Mouse (Mus musculus) urinary bladder, adult 18-20 months (tissue): ENCODE results near the gene Vgll3.

Experiments used
- DNase-seq, 2 experiments: peaks; one replicate each; pipeline ENCODE4 v3.0.0; 2022; ENCODE audit warnings: low spot score in 2 of 2, mixed read lengths in 2 of 2

Vgll3 gene

GRCm38 (mm10) chr16:65814918-65815881, at the start of gene Vgll3:
Vgll3 (plus strand) TSS chr16:65815257.
- DNase-seq: peak; percentile 70 to 73

- no peak for DNase-seq
These were observed 49.1 kb upstream of the Vgll3 start for GRCm38 (mm10) chr16:65765976-65766375.

- DNase-seq: no peak
These were observed 29.1 kb upstream of the Vgll3 start for GRCm38 (mm10) chr16:65785959-65786358.

GRCm38 (mm10) chr16:65816059-65816458, 1.0 kb downstream of the Vgll3 start:
- DNase-seq: no peak

- DNase-seq: peak in 1 of 2 experiments; percentile 16
These were observed 3.7 kb downstream of the Vgll3 start for GRCm38 (mm10) chr16:65818779-65819178.

GRCm38 (mm10) chr16:65820803-65821202, 5.7 kb downstream of the Vgll3 start:
- DNase-seq: no peak

- DNase-seq: no peak
These were observed 8.7 kb downstream of the Vgll3 start for GRCm38 (mm10) chr16:65823721-65824120.

GRCm38 (mm10) chr16:65828141-65828565, 13.1 kb downstream of the Vgll3 start:
- DNase-seq: no peak

- no peak for DNase-seq
These were observed 14.0 kb downstream of the Vgll3 start for GRCm38 (mm10) chr16:65829096-65829495.

GRCm38 (mm10) chr16:65834721-65835120, 19.7 kb downstream of the Vgll3 start:
- no peak for DNase-seq

- no peak for DNase-seq
These were observed 35.1 kb downstream of the Vgll3 start for GRCm38 (mm10) chr16:65850126-65850525.

- no peak for DNase-seq
These were observed 49.4 kb downstream of the Vgll3 start for GRCm38 (mm10) chr16:65864471-65864870.

- no peak for DNase-seq
These were observed 52.9 kb downstream of the Vgll3 start for GRCm38 (mm10) chr16:65867927-65868326.

- DNase-seq: no peak
These were observed 53.9 kb downstream of the Vgll3 start for GRCm38 (mm10) chr16:65868933-65869332.

GRCm38 (mm10) chr16:65888940-65889339, 73.9 kb downstream of the Vgll3 start:
- DNase-seq: no peak
